Mouse (Mus musculus) lung, postnatal 10 days (tissue): ENCODE data around the gene Cd300lg.

Experiments
- DNase-seq: peaks from one replicate; pipeline ENCODE4 v3.0.0; 2021

The Cd300lg gene

GRCm38 (mm10) chr11:102102485-102103258 lies 61.4 kb downstream of the Cd300lg start:
- peak; percentile 67 for DNase-seq
